18 mouse cellular contexts compared by ENCODE assay signal in the genomic region with DNA sequence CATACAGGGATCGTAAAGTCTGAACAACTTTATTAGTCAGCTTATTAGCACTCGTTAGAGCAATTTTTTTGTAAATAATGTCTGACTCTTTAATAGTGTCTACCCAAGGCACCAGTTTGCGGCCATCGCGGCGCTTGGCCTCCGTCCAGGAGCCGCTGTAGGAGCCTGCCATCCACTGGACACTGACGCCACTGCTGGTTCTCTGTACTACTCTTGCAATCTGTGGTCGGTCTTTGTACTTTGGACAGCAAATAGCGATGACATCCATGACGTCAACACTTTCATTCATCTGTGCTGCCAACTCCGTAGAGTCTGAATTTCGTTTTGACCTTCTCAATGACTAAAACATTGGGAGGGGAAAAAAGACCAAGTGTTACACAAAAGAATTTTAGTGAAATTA.
DNase-seq lines count a peak whose midpoint lies in the region; ATAC-seq and TF ChIP-seq lines count a peak whose summit lies in the region.
"Had no signal": no experiment of that assay in that cellular context is flagged by ENCODE, and none has a peak within 500 bp of the region (broad histone marks: within the 10 kb centered on the region; RNA-seq: fewer than 3 reads in every experiment).

No protein-coding gene starts in this region.

- H3K4me1 ChIP-seq in intestine, postnatal 0 days (replicated peaks; ENCODE audit: control insufficient read depth, insufficient read depth, low read length), result no peaks in the 10 kb centered on the region
- no peaks in the 10 kb centered on the region for H3K4me1 ChIP-seq in intestine, embryonic 15.5 days (replicated peaks)
- no peaks in the 10 kb centered on the region for H3K4me1 ChIP-seq in liver, postnatal 0 days (ENCODE audit: insufficient read depth)
- no peaks in the 10 kb centered on the region for H3K4me1 ChIP-seq in liver, embryonic 12.5 days
- no peaks in the 10 kb centered on the region for H3K4me1 ChIP-seq in limb, embryonic 13.5 days
- H3K4me1 ChIP-seq: heart, embryonic 15.5 days; hindbrain, embryonic 12.5 days; lung, embryonic 15.5 days; stomach, embryonic 15.5 days had no signal

- no peaks in the 10 kb centered on the region for H3K27me3 ChIP-seq in intestine, postnatal 0 days (replicated peaks; ENCODE audit: control insufficient read depth, insufficient read depth, low read length)
- H3K27me3 ChIP-seq in intestine, embryonic 15.5 days (replicated peaks), result no peaks in the 10 kb centered on the region
- no peaks in the 10 kb centered on the region for H3K27me3 ChIP-seq in liver, postnatal 0 days (ENCODE audit: insufficient read depth, low read length)
- H3K27me3 ChIP-seq in liver, embryonic 12.5 days (replicated peaks), result no peaks in the 10 kb centered on the region
- no peaks in the 10 kb centered on the region for H3K27me3 ChIP-seq in limb, embryonic 13.5 days
- H3K27me3 ChIP-seq: heart, embryonic 15.5 days; hindbrain, embryonic 12.5 days; lung, embryonic 15.5 days; stomach, embryonic 15.5 days had no signal

- ATAC-seq in intestine, postnatal 0 days, result 0 out of 2 replicates have a peak, but pooled peaks have one; percentile 40
- ATAC-seq in intestine, embryonic 15.5 days, result no peak
- peak; percentile 88 for ATAC-seq in liver, postnatal 0 days
- ATAC-seq in liver, embryonic 12.5 days, result no peak
- ATAC-seq in limb, embryonic 13.5 days (ENCODE audit: low FRiP score, low read depth), result peak; percentile 60; the same call in 1 of the 2 replicates
- ATAC-seq: CD4-positive, CD25-positive, alpha-beta regulatory T cell, adult 4 months; forebrain, postnatal 0 days had no signal

- peak; percentile 27 for TF ChIP-seq CTCF in intestine, postnatal 0 days (IDR thresholded peaks at IDR 0.05; ENCODE audit: low read depth)
- TF ChIP-seq CTCF in liver, postnatal 0 days (IDR thresholded peaks at IDR 0.05; ENCODE audit: low read depth), result no peak

- WGBS in intestine, postnatal 0 days, result 86% methylated on average over 14 of the region's 14 CpGs
- WGBS in intestine, embryonic 15.5 days, result 94% methylated on average over 14 of the region's 14 CpGs
- 86% methylated on average over 14 of the region's 14 CpGs for WGBS in liver, postnatal 0 days (ENCODE audit: insufficient replicate concordance)
- 88% methylated on average over 14 of the region's 14 CpGs for WGBS in liver, embryonic 12.5 days (ENCODE audit: insufficient replicate concordance)
- 72% methylated on average over 14 of the region's 14 CpGs for WGBS in limb, embryonic 13.5 days

- no peak for TF ChIP-seq EP300 in liver, postnatal 0 days (IDR thresholded peaks at IDR 0.05; ENCODE audit: low read depth)

- H3K27ac ChIP-seq in intestine, postnatal 0 days (ENCODE audit: low read depth, low read length), result no peak overlapping the region
- no peak overlapping the region for H3K27ac ChIP-seq in intestine, embryonic 15.5 days
- no peak overlapping the region for H3K27ac ChIP-seq in liver, postnatal 0 days (ENCODE audit: low read depth)
- H3K27ac ChIP-seq in liver, embryonic 12.5 days, result no peak overlapping the region
- H3K27ac ChIP-seq in limb, embryonic 13.5 days, result no peak overlapping the region
- H3K27ac ChIP-seq: heart, embryonic 15.5 days; hindbrain, embryonic 12.5 days; lung, embryonic 15.5 days; stomach, embryonic 15.5 days had no signal

- peak; percentile 43 for DNase-seq in liver, postnatal 0 days
- peak; percentile 14 for DNase-seq in forelimb bud, embryonic 11.5 days (ENCODE audit: low read depth, low spot score)
- DNase-seq in MN1 (ENCODE audit: low spot score), result no peak
- DNase-seq: adrenal gland, postnatal 25 days; forebrain, postnatal 0 days; layer of hippocampus, adult 9-11 months; right cerebral cortex, adult 18-20 months; spleen, adult 18-20 months had no signal

- no peak overlapping the region for H3K9ac ChIP-seq in intestine, postnatal 0 days (ENCODE audit: low read depth, low read length)
- H3K9ac ChIP-seq in intestine, embryonic 15.5 days, result no peak overlapping the region
- no peak overlapping the region for H3K9ac ChIP-seq in liver, postnatal 0 days (replicated peaks)
- H3K9ac ChIP-seq in liver, embryonic 12.5 days, result no peak overlapping the region
- no peak overlapping the region for H3K9ac ChIP-seq in limb, embryonic 13.5 days
- H3K9ac ChIP-seq: forebrain, postnatal 0 days; heart, embryonic 15.5 days; hindbrain, embryonic 12.5 days; lung, embryonic 15.5 days; stomach, embryonic 15.5 days had no signal

- peaks cover 41% of the 10 kb centered on the region for H3K36me3 ChIP-seq in intestine, postnatal 0 days (ENCODE audit: control insufficient read depth, insufficient read depth)
- H3K36me3 ChIP-seq in intestine, embryonic 15.5 days, result peaks cover 27% of the 10 kb centered on the region
- H3K36me3 ChIP-seq in liver, postnatal 0 days (replicated peaks; ENCODE audit: insufficient read depth, low read length), result peaks cover 52% of the 10 kb centered on the region
- H3K36me3 ChIP-seq in liver, embryonic 12.5 days, result peaks cover 63% of the 10 kb centered on the region
- peaks cover 58% of the 10 kb centered on the region for H3K36me3 ChIP-seq in limb, embryonic 13.5 days

- H3K9me3 ChIP-seq in intestine, postnatal 0 days (ENCODE audit: control insufficient read depth), result no peaks in the 10 kb centered on the region
- no peaks in the 10 kb centered on the region for H3K9me3 ChIP-seq in intestine, embryonic 15.5 days
- no peaks in the 10 kb centered on the region for H3K9me3 ChIP-seq in liver, postnatal 0 days (ENCODE audit: low read length)
- H3K9me3 ChIP-seq in liver, embryonic 12.5 days (replicated peaks), result no peaks in the 10 kb centered on the region
- no peaks in the 10 kb centered on the region for H3K9me3 ChIP-seq in limb, embryonic 13.5 days
- H3K9me3 ChIP-seq: heart, embryonic 15.5 days; hindbrain, embryonic 12.5 days; lung, embryonic 15.5 days; stomach, embryonic 15.5 days had no signal

- no peak overlapping the region for H3K4me2 ChIP-seq in intestine, postnatal 0 days (replicated peaks; ENCODE audit: low read depth)
- no peak overlapping the region for H3K4me2 ChIP-seq in intestine, embryonic 15.5 days (replicated peaks)
- no peak overlapping the region for H3K4me2 ChIP-seq in liver, postnatal 0 days (ENCODE audit: low read depth, low read length)
- H3K4me2 ChIP-seq in liver, embryonic 12.5 days, result no peak overlapping the region
- H3K4me2 ChIP-seq in limb, embryonic 13.5 days (replicated peaks), result no peak overlapping the region
- H3K4me2 ChIP-seq: heart, embryonic 15.5 days; hindbrain, embryonic 12.5 days; lung, embryonic 15.5 days; midbrain, embryonic 11.5 days; stomach, embryonic 15.5 days had no signal

- no peak overlapping the region for H3K4me3 ChIP-seq in intestine, postnatal 0 days (ENCODE audit: low read depth, low read length)
- no peak overlapping the region for H3K4me3 ChIP-seq in intestine, embryonic 15.5 days (replicated peaks)
- no peak overlapping the region for H3K4me3 ChIP-seq in liver, postnatal 0 days (ENCODE audit: low read depth, low read length)
- H3K4me3 ChIP-seq in liver, embryonic 12.5 days, result no peak overlapping the region
- no peak overlapping the region for H3K4me3 ChIP-seq in limb, embryonic 13.5 days
- H3K4me3 ChIP-seq: heart, embryonic 15.5 days; hindbrain, embryonic 12.5 days; lung, embryonic 15.5 days; stomach, embryonic 15.5 days had no signal

Comparison
In these comparisons a context has a peak if more than half of its experiments do, and no peak if none do; other contexts are left out.
1. ATAC-seq: peak in intestine, postnatal 0 days (single experiment), liver, postnatal 0 days (single experiment) and limb, embryonic 13.5 days (single experiment); none in intestine, embryonic 15.5 days (single experiment) and liver, embryonic 12.5 days (single experiment).